Mouse (Mus musculus): Measurements from ENCODE around the gene Mab21l2. TPM values are rescaled to one million over a fixed set of nuclear protein-coding genes. Genes with fewer than 3 reads are reported as not detected.
A peak's percentile ranks its signal among the peaks of the same experiment; 100 is the strongest.

Gene Mab21l2
- polyA plus RNA-seq (2015; fragmentation: Nextera tagmentation; extraction: Ambion mirVana), result 0.26 and 0.28 TPM in 2 replicates

GRCm38 (mm10) chr3:86548091-86549015 lies at the start of gene Mab21l2:
Gene Mab21l2 (minus strand): TSS chr3:86548629.
- peak; percentile 33 for DNase-seq

GRCm38 (mm10) chr3:86575312-86575711 lies 26.9 kb upstream of the Mab21l2 start:
- DNase-seq, result no peak
- Histone ChIP-seq H3K36me3 (replicated peaks; ENCODE audit: insufficient read depth, low read length) (no peaks in the 10 kb centered on the region), H3K27ac (ENCODE audit: low read depth) (no peak overlapping the region), H3K4me2 (ENCODE audit: low read depth, low read length) (no peak overlapping the region), H3K4me3 (ENCODE audit: low read depth, low read length) (no peak overlapping the region), H3K9ac (replicated peaks) (no peak overlapping the region), H3K27me3 (ENCODE audit: insufficient read depth, low read length) (no peaks in the 10 kb centered on the region), H3K9me3 (ENCODE audit: low read length) (no peaks in the 10 kb centered on the region), H3K4me1 (ENCODE audit: insufficient read depth) (no peaks in the 10 kb centered on the region)
- no peak for ATAC-seq
- TF ChIP-seq CTCF (IDR thresholded peaks at IDR 0.05; ENCODE audit: low read depth) (no peak), EP300 (IDR thresholded peaks at IDR 0.05; ENCODE audit: low read depth) (peak; percentile 46; the same call in 1 of the 2 replicates)

More at GRCm38 (mm10) chr3:86548091-86549015, at the start of gene Mab21l2:
- Histone ChIP-seq H3K9me3 (ENCODE audit: low read length) (no peaks in the 10 kb centered on the region), H3K4me2 (ENCODE audit: low read depth, low read length) (peak within 1 kb of the TSS; percentile 68), H3K27ac (ENCODE audit: low read depth) (no peak within 1 kb of the TSS), H3K4me3 (ENCODE audit: low read depth, low read length) (peak within 1 kb of the TSS; percentile 43), H3K36me3 (replicated peaks; ENCODE audit: insufficient read depth, low read length) (no peaks in the 10 kb centered on the region), H3K27me3 (ENCODE audit: insufficient read depth, low read length) (peaks cover 44% of the 10 kb centered on the region), H3K4me1 (ENCODE audit: insufficient read depth) (peaks cover 3% of the 10 kb centered on the region; the same call in 1 of the 2 replicates), H3K9ac (replicated peaks) (0 out of 2 replicates have a peak within 1 kb of the TSS, but pooled peaks have one; percentile 18)
- no peak for TF ChIP-seq CTCF (IDR thresholded peaks at IDR 0.05; ENCODE audit: low read depth)
- no peak for TF ChIP-seq EP300 (IDR thresholded peaks at IDR 0.05; ENCODE audit: low read depth)
- WGBS (ENCODE audit: insufficient replicate concordance), result 4% methylated on average over 25 of the region's 25 CpGs
- ATAC-seq, result peak; percentile 28; the same call in 1 of the 2 replicates

- Histone ChIP-seq H3K27ac (ENCODE audit: low read depth) (no peak overlapping the region), H3K9ac (replicated peaks) (no peak overlapping the region), H3K4me1 (ENCODE audit: insufficient read depth) (no peaks in the 10 kb centered on the region), H3K4me3 (ENCODE audit: low read depth, low read length) (no peak overlapping the region), H3K9me3 (ENCODE audit: low read length) (no peaks in the 10 kb centered on the region), H3K36me3 (replicated peaks; ENCODE audit: insufficient read depth, low read length) (no peaks in the 10 kb centered on the region), H3K27me3 (ENCODE audit: insufficient read depth, low read length) (no peaks in the 10 kb centered on the region), H3K4me2 (ENCODE audit: low read depth, low read length) (no peak overlapping the region)
- DNase-seq (no peak), ATAC-seq (no peak)
- TF ChIP-seq EP300 (IDR thresholded peaks at IDR 0.05; ENCODE audit: low read depth) (no peak), CTCF (IDR thresholded peaks at IDR 0.05; ENCODE audit: low read depth) (no peak)
- 79% methylated on average over 3 of the region's 3 CpGs for WGBS (ENCODE audit: insufficient replicate concordance)
Observed at GRCm38 (mm10) chr3:86572519-86573244, 24.3 kb upstream of the Mab21l2 start.

GRCm38 (mm10) chr3:86571518-86571917 lies 23.1 kb upstream of the Mab21l2 start:
- no peak for TF ChIP-seq CTCF (IDR thresholded peaks at IDR 0.05; ENCODE audit: low read depth)
- TF ChIP-seq EP300 (IDR thresholded peaks at IDR 0.05; ENCODE audit: low read depth), result no peak
- no peaks in the 10 kb centered on the region for H3K9me3 ChIP-seq (ENCODE audit: low read length)

GRCm38 (mm10) chr3:86567312-86567711 lies 18.9 kb upstream of the Mab21l2 start:
- WGBS (ENCODE audit: insufficient replicate concordance), result 53% methylated on average over 4 of the region's 4 CpGs
- H3K27ac ChIP-seq (ENCODE audit: low read depth), result no peak overlapping the region
- no peaks in the 10 kb centered on the region for H3K27me3 ChIP-seq (ENCODE audit: insufficient read depth, low read length)
- no peaks in the 10 kb centered on the region for H3K36me3 ChIP-seq (replicated peaks; ENCODE audit: insufficient read depth, low read length)
- no peak for DNase-seq
- H3K9me3 ChIP-seq (ENCODE audit: low read length), result no peaks in the 10 kb centered on the region
- no peak overlapping the region for H3K4me2 ChIP-seq (ENCODE audit: low read depth, low read length)
- TF ChIP-seq CTCF (IDR thresholded peaks at IDR 0.05; ENCODE audit: low read depth) (no peak), EP300 (IDR thresholded peaks at IDR 0.05; ENCODE audit: low read depth) (peak; percentile 78)
- H3K9ac ChIP-seq (replicated peaks), result no peak overlapping the region
- H3K4me1 ChIP-seq (ENCODE audit: insufficient read depth), result no peaks in the 10 kb centered on the region
- ATAC-seq, result peak; percentile 36
- H3K4me3 ChIP-seq (ENCODE audit: low read depth, low read length), result no peak overlapping the region

More at GRCm38 (mm10) chr3:86571518-86571917, 23.1 kb upstream of the Mab21l2 start:
- Histone ChIP-seq H3K36me3 (replicated peaks; ENCODE audit: insufficient read depth, low read length) (no peaks in the 10 kb centered on the region), H3K27me3 (ENCODE audit: insufficient read depth, low read length) (no peaks in the 10 kb centered on the region), H3K9ac (replicated peaks) (no peak overlapping the region), H3K27ac (ENCODE audit: low read depth) (no peak overlapping the region), H3K4me3 (ENCODE audit: low read depth, low read length) (no peak overlapping the region), H3K4me1 (ENCODE audit: insufficient read depth) (no peaks in the 10 kb centered on the region), H3K4me2 (ENCODE audit: low read depth, low read length) (no peak overlapping the region)
- ATAC-seq, result no peak
- WGBS (ENCODE audit: insufficient replicate concordance), result 68% methylated on average over 4 of the region's 4 CpGs
- DNase-seq, result no peak

- Histone ChIP-seq H3K9me3 (ENCODE audit: low read length) (no peaks in the 10 kb centered on the region), H3K36me3 (replicated peaks; ENCODE audit: insufficient read depth, low read length) (no peaks in the 10 kb centered on the region), H3K4me3 (ENCODE audit: low read depth, low read length) (no peak overlapping the region), H3K27ac (ENCODE audit: low read depth) (no peak overlapping the region), H3K4me1 (ENCODE audit: insufficient read depth) (no peaks in the 10 kb centered on the region), H3K4me2 (ENCODE audit: low read depth, low read length) (no peak overlapping the region), H3K27me3 (ENCODE audit: insufficient read depth, low read length) (no peaks in the 10 kb centered on the region), H3K9ac (replicated peaks) (no peak overlapping the region)
- ATAC-seq (peak; percentile 78), DNase-seq (no peak)
- 74% methylated on average over 1 of the region's 1 CpGs for WGBS (ENCODE audit: insufficient replicate concordance)
- no peak for TF ChIP-seq CTCF (IDR thresholded peaks at IDR 0.05; ENCODE audit: low read depth)
- TF ChIP-seq EP300 (IDR thresholded peaks at IDR 0.05; ENCODE audit: low read depth), result peak; percentile 50
Observed at GRCm38 (mm10) chr3:86561396-86561795, 13.0 kb upstream of the Mab21l2 start.

Measured in liver, postnatal 0 days (tissue).